Mouse (Mus musculus): ENCODE data around the gene Gm6525.
A peak's percentile ranks its signal among the peaks of the same experiment; 100 is the strongest.

Gm6525 gene

DNA sequence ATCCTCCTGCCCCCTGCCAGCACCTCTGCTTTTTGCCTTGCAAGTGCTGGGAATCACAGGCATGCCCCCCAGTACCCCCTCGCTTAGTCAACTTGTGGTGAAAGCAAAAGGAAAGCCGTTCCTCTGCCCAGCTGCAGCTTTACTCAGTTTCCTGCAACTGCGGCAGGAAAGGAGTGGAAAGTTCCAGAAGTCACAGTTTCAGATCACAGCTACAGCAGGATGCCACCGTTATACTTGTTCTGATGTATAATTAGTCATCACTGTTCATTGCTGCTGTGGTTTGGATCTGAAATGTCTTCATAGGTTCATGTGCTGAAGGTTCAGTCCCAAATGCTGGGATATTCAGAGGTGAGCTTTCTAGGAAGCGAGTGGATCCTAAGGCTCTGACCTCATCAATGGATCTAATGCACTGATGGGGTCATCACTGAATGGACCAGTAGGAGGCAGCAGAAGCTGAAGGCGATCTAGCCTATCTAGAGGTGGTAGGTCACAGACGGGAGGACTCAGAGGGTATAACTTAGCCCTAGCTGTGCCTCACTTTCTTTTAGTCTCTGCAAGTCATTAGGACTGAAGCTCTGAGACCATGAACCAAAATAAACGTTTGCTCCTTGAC is 4.4 kb upstream of the Gm6525 start:
- no peak for DNase-seq (ENCODE audit: low read depth in 1 of 2, low spot score in 2 of 2)

DNA sequence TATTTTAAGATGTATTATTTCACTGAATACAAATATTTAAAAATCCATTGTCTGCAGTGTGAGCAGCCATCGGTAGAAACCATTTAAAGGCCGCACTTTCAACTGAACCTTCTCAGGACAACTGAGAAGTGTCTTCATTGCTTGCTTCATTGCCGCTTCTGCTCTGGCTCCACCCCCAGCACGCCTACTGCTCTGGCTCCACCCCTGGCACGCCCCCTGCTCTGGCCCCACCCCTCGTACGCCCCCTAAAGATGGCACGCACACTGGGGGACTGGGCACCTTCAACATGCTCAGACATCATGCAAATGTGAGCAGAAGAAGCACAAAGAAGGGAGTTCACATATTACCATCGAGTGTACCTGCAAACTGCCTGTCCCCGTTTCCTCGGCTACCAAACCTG is 1.5 kb upstream of the Gm6525 start:
- DNase-seq (ENCODE audit: low read depth in 1 of 2, low spot score in 2 of 2) = no peak

DNA sequence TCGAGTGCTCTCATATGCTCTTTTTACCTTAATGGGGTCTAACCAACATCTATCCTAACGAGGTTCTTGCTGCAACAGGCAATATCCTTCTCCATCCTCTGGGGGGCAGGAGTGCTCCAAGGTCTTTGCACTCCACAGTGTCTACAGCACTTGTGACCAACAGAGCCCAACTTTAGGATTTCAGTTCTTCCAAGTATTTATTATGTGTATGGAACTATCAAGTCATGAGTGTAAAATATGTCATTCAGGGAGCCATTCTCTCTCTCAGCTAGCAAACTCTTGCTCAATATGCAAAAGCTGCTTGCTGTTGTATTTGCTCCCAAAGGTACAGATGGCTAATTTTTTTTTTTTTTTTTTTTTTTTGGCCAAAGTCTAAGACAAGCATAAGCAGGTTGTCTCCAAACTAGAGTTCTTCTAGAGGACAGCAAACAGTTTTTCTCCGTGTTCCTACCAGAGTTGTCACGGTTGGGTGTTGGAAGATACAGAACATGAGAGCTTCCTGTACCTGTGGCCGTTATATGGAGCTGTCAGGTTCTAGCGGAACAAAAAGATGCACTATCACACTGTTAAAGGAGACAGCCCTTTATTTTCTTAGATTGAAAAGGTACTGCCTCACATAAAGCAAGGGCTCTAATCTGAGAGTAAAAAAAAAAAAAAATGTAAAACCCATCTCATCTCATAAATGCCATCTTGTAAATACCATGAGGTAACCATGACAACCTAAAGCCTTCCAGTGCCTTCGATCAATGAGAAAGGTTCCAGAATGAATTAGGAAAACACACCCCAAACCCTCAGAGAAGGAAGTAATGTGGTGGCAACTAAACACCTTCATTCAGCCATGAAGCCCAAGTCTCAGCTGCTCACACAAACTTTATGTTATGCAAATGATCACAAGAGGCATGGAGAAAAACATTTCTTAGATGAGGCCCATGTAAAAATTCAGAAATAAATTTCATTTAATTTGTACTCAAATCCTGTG is 1.7 kb downstream of the Gm6525 start:
- DNase-seq (ENCODE audit: low read depth in 1 of 2, low spot score in 2 of 2) = peak in 1 of 2 experiments; percentile 16

DNA sequence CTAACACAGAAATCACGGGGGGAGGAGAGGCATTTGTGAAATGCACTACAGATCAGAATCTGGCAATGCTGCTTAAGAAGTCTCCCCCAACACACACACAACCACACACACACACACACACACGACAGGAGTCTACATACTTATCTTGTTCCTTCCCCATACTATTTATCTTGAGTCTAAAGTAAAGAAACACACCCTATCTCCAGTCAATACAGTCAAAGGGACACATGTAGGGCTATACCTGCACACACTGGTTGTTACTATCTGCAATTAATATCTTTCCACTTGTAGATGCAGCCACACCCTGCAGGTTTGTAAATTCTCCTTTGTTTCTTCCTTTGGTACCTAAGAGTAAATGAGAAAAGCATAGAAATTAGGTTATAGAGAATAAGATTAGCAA is 3.9 kb downstream of the Gm6525 start:
- DNase-seq (ENCODE audit: low read depth in 1 of 2, low spot score in 2 of 2) = no peak

DNA sequence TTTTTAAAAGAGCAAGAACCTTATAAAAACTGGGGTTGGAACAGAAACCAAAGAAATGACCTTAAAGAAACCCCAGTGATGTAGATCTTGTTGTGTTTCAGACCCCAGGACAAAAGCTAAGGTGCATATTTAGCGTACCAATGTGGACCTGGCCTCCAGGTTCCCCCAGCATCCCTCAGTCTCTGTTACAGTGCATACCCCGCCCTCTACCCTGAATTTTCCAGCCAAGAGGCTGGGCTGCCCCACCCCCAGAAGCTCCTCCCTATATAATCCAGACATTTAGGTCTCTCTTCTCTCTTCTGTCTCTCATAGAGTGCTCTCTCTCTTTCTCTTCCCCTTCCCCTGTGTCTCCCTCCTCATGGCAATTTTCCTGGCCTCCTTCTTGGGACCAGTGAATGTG is 6.4 kb downstream of the Gm6525 start:
- no peak for DNase-seq (ENCODE audit: low read depth in 1 of 2, low spot score in 2 of 2)

DNA sequence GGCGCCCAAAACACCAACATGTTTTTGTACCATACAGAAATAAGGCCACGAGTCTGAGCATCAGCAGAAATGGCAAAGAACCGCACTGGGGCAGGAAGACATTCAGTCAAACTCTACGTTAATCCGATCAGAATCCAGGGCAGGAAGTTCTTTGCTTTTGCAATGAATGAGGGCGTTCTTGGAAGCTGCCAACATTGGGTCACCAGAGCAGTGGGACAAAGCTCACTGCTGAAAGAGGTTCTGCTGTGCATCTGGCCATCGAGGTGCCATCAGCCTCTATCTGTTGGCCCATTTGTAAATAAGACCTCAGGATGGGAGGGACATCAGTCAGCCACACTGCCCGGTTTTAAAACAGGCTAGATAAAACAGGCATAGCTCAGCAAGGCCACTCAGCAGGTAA is 7.2 kb downstream of the Gm6525 start:
- DNase-seq (ENCODE audit: low read depth in 1 of 2, low spot score in 2 of 2) = no peak

DNA sequence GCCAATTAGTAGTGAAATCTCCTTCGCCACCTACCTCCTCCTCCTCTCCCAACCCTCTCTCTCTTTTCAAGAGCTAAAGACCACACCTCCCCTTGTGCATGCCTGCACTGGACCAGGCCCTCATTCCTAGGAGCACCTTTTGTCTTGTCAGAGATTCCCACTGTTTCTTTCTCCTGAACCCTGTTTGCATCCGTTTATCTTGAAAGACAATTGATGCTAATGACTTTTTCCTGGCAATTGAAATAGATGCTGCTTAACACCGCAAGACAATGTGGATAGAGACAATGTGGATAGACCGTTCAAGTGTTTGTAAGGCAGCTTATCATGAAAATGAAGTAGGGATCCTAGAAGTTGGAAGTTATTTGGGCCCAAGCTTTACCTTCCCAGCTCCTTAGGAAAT is 7.8 kb downstream of the Gm6525 start:
- DNase-seq (ENCODE audit: low read depth in 1 of 2, low spot score in 2 of 2) = no peak

DNA sequence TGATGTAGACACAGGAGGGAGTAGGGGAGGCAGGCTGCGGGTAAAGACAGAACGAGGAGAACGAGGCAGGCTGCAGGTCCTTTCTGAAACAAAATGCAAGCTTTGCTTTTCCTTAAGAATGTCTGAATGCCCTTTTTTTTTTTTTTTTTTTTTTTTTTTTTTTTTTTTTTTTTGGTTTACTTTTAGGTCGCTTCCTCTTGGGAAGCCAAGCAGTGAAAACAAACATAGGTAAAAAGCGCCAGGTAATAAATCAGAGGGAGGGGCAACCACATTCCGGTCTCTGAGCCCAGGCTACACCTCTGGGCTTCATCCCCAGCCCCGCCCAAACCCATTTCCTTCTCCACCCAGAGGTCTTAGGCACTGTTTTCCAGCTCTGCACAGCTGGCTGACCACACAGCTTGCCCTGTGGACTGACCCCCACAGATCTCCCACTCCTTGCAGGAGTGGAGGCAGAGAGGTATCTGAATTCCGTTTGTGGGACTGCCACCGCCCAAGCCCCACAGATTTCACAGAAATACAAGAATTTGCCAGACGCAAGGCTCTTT is 15.8 kb downstream of the Gm6525 start:
- no peak for DNase-seq (ENCODE audit: low read depth in 1 of 2, low spot score in 2 of 2)

DNA sequence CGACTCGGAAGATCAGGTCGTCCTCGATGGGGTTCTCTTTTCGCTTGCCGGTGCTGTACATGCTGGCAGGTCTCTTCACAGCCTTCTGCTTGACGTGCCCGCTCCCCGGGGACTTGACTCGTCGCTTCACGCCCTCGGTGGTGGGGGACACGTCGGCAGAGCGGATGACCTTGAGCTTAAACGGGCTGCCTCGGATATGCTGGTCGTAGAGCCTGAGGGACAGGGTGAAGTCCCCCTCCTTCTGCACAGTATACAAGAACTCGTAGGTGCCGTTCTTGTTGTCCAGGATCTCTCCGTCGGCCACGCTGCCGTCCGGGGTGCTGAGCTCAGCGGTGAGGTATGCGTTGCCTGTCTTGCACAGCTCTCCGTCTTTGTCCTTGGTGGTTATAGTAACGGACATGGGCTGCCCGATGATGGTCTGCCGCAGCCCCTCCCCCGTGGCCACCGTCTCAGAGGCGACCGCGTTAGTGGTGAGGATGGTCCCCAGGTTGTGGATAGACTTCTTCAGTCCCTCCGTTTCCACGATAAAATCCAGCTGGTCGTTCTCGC is 16.7 kb downstream of the Gm6525 start:
- no peak for DNase-seq (ENCODE audit: low read depth in 1 of 2, low spot score in 2 of 2)

DNA sequence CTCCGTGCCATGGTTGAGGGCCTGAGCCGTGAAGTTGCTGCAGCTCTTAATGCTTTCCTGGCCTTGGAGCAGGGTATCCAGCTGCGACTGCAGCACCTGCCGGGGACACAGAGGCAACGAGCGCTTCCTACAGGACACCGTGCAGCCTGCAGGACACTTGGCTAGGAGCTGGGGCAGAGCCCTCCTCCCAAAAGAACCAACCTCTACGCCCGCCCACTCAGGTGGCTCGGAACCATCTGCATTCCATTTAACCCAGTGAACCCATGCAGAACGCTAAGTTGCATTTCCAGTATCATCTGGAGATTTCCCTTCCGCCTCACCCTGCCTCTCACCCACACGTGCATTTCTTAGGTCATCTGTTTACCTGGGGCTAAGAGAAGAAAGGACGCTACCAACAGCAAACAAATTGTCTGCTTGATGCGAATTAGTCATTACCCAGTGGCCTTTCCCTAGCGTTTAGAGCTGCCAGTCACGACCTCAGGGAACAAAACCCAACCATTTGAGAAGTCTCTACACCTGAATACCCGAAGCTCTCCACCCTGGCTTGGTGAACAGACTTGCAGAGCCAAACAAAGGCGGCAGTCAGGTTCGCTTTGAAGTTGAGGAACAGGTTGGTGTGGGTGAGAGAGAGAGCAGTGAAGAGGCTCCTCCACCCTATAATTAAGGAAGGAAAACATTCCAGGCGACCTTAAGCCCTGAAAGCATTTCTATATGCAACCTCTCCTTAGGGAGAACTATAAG is 17.4 kb downstream of the Gm6525 start:
- no peak for DNase-seq (ENCODE audit: low read depth in 1 of 2, low spot score in 2 of 2)

DNA sequence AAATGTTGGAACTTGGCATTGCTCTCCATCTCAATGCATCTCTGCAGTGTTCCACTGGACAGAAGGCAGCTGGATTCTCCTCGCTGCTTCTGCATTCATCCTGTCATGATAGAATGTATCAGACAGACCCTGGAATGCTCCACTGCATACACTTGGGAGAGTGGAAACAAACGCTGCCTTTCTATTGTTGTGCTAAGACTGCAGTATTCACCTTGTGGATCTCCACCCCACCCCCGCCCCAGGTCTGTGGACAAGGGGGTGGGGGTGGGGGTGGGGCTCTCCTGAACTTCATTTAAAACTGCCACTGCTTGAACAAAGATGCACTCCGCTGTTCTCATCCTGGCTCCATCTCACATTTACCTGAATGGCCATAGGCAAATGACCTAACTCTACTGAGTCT is 20.0 kb downstream of the Gm6525 start:
- no peak for DNase-seq (ENCODE audit: low read depth in 1 of 2, low spot score in 2 of 2)

DNA sequence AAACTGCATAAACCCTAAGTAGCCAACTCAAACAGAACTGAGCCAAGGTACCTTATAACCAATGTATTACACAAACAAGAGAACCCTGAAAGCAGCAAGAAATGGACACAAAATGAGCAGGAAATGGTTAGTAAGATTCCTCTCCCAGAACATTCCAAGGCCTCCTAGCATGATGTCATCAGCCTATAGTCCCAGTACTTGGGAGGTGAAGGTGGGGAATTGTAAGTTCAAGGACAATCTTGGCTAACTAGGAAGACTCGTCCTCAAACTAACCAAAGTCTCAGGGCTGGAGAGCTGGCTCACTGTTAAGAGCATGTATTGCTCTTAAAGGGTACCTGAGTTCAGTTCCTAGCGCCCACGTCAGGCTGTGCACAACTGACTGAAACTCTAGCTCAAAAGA is 24.3 kb downstream of the Gm6525 start:
- no peak for DNase-seq (ENCODE audit: low read depth in 1 of 2, low spot score in 2 of 2)

DNA sequence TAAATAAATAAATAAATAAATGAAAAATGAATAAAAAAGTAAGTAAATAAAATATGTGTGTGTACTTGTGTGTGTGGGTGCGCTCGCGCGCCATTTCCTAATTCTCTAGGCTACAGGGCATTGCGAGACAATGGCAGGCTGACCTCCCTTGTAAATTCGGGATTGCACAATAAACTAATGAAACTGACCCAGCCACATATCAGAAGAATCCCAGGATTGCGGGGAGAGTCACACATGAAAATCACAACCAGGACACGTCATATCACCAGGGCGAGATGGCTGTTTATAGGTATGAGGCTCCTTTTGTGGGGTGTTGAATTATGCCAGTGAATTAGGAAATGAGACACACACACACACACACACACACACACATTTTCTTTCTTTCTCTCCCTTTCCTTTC is 25.6 kb downstream of the Gm6525 start:
- DNase-seq (ENCODE audit: low read depth in 1 of 2, low spot score in 2 of 2) = no peak

DNA sequence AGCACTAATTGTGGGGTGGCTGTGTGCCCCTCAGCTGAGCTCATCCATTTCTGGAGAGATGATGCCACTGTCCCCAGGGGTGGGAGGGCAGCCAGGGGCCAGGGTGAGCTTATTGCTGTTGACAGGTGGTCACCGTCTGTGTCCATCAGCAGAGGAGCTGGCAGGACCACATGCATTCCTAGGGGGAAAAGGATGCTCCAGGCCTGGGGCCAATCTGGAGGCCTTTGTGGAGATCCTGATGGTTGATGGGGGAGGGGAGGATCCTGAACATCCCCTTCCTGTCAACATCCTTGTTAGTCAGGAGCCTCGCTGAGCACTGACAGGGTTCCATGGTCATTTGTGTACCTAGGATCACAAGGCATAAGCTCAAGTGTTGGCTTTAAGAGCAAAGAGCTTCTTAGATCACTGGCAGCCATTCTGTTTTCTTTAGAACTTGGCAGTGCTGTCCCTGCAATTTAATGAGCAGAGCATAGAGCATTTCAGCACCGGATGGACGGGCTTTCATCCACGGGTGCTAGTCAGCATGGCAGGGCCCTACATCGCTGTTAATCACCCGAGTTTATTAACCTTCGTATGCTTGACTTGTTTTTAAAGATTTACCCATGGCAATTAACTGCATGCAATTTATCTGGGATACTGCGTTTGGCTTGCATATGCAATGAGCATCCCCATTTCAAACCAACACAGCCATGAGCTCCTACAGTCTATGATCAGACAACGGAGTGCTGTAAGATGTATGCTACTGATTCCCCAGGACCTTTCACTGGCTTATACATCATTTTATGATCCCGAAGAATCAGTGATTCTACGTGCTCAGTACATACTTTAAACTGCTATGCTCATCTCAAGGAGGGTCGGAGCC is 26.9 kb downstream of the Gm6525 start:
- DNase-seq (ENCODE audit: low read depth in 1 of 2, low spot score in 2 of 2) = no peak

DNA sequence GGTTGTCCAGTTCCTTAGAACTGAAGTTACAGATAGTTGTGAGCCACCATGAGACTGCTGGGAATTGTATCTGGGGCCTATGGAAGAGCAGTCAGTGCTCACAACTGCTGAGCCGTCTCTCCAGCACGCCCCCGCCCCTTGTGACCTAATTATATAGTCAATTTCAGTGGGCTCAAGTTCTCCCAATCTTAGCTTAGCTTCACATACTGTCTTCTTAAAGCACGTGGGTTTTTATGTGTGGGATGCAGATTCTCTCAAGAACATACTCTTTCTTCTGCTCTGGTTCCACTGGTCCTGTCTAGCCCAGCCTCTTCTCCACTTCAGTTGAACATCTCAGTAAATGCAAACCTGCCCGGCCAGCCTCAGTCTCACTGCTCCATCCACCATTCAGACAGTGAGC is 30.7 kb downstream of the Gm6525 start:
- no peak for DNase-seq (ENCODE audit: low read depth in 1 of 2, low spot score in 2 of 2)

DNA sequence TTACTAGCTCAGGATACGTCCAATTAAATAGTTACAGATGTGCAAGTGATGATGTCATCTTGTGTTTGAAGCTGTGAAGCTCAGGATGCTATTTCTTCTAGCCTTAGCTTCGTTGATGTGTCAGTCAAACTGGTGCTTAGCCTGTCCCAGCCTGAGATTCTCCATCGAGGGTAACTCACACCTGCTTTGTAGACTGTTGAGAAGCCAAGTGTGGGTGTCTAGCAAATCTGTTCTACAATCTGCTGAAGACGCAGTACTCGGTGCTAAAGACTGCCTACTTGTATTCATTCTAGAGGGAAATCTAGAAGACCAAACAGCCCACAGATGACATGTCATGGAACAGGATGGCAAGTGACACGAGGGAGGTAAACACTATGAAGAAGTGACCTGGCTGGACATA is 31.7 kb downstream of the Gm6525 start:
- no peak for DNase-seq (ENCODE audit: low read depth in 1 of 2, low spot score in 2 of 2)

DNA sequence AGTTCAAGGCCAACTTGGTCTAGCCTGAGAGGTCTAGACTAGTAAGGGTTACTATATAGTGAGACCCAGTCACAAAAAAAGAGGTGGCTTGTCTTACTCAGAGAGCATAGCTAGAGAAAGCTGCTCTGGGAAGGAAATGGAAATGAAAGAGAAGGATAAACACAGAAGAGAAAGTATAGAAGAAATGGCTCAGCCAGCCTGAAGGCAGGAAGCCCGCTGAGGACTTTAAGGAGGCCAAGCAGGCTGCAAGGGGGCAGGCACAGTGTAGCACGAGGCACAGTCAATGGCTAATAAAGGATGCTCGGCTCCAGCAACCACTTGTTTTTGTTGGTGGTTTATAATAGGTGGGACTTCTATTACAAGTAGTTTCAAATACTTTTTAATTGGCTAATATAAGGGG is 32.2 kb downstream of the Gm6525 start:
- no peak for DNase-seq (ENCODE audit: low read depth in 1 of 2, low spot score in 2 of 2)

DNA sequence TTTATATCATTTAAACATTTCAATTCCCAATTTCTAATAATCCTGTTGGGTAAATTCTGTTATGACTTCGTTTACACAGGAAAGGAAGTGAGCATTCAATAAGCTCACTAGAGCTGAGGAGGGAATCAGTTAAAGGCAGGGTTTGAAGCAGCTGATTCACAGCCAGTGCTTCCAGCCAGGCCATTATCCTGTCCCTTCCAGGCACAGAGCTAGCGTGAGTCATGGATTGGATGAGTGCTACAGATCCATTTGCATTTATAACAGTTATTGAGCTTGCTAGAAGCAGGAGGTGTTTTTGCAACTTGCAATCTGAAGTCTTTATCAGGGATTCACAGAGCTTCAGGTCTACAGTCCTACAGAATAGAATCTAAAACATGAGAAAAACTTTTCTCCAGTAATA is 33.5 kb downstream of the Gm6525 start:
- DNase-seq (ENCODE audit: low read depth in 1 of 2, low spot score in 2 of 2) = no peak

DNA sequence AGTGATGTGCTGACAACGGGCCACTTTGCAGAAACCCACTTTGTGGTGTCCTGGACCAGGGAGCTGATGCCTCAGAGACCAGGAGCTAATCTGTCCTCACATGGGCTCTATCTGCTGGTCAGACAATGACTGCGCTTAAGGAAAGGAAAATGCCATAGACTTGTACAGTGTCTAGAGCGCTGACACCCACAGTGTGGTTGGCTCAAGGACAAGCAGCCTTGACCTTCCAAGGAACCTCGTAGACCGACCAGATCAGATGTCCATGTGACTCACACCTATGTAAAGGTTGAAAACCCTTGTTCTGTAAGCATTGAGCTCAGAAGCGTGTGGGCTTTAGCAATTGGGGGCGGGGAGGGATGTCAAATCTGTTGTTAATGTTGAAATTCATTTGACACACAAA is 34.6 kb downstream of the Gm6525 start:
- DNase-seq (ENCODE audit: low read depth in 1 of 2, low spot score in 2 of 2) = no peak

DNA sequence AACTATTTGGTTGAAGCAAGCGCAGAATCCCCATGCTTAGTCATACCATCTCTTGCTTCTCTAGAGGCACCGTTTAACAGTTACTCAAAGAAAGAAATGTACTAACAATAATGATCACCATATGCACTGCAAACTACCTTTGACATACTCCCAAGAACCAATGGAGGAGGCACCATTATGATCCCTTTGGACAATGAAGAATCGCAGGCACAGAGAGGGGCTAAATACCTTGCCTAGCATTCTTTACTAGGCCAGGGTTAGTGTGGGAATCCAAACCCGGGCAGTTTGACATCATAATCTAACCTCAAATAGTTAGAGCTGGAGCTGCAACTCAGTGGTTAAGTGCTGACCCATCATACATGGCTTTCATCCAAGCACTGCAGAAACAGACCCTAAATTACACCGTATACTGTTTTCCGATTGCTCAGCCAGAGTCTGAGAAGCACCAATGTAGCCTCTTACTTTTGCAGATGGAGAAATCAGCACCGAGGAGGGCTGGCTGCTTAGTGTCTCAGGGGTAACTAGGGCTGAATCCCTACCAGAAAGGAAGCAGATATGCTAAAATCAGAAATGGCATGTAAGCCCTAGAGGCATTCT is 35.1 kb downstream of the Gm6525 start:
- no peak for DNase-seq (ENCODE audit: low read depth in 1 of 2, low spot score in 2 of 2)
